ENCODE assay signal across 41 mouse cellular contexts in genomic region chr6:128917322-128917721, GRCm38 (mm10). TPM values are rescaled to one million over a fixed set of nuclear protein-coding genes. Genes with fewer than 3 reads are reported as not detected.
"Had no signal": no experiment of that assay in that cellular context is flagged by ENCODE, and none has a peak within 500 bp of the region (broad histone marks: within the 10 kb centered on the region; RNA-seq: fewer than 3 reads in every experiment).

No protein-coding gene starts in this region.

- ATAC-seq: hindbrain, embryonic 16.5 days; inflammation-experienced regulatory T-cells, adult 6 months; liver, embryonic 12.5 days had no signal

- H3K4me3 ChIP-seq: heart, embryonic 10.5 days; heart, embryonic 12.5 days; hindbrain, embryonic 10.5 days; hindbrain, embryonic 12.5 days; intestine, embryonic 15.5 days; kidney, embryonic 15.5 days; limb, embryonic 13.5 days; limb, embryonic 15.5 days; liver, embryonic 12.5 days had no signal

- H3K36me3 ChIP-seq: heart, embryonic 10.5 days; heart, embryonic 12.5 days; hindbrain, embryonic 10.5 days; hindbrain, embryonic 12.5 days; intestine, embryonic 15.5 days; kidney, embryonic 15.5 days; limb, embryonic 13.5 days; limb, embryonic 15.5 days; liver, embryonic 12.5 days had no signal

- H3K4me1 ChIP-seq: heart, embryonic 10.5 days; heart, embryonic 12.5 days; hindbrain, embryonic 10.5 days; hindbrain, embryonic 12.5 days; intestine, embryonic 15.5 days; kidney, embryonic 15.5 days; limb, embryonic 13.5 days; limb, embryonic 15.5 days; liver, embryonic 12.5 days had no signal

- DNase-seq: gastrocnemius, postnatal 14 days; gastrocnemius, postnatal 36 days; heart, adult 18-20 months; heart, postnatal 10 days; heart, postnatal 4 days; kidney, adult 11 months; kidney, adult 2 months; kidney, adult 9 months; kidney, postnatal 14 days; kidney, postnatal 36 days; layer of hippocampus, adult 9-11 months; layer of hippocampus, postnatal 36 days; left cerebral cortex, postnatal 4 days had no signal

- H3K4me2 ChIP-seq: heart, embryonic 12.5 days; hindbrain, embryonic 12.5 days; hindbrain, embryonic 14.5 days; intestine, embryonic 15.5 days; kidney, embryonic 15.5 days; limb, embryonic 13.5 days; limb, embryonic 15.5 days; liver, embryonic 12.5 days had no signal

- H3K9me3 ChIP-seq: heart, embryonic 10.5 days; hindbrain, embryonic 12.5 days; intestine, embryonic 15.5 days; kidney, embryonic 15.5 days; limb, embryonic 13.5 days; limb, embryonic 15.5 days; liver, embryonic 12.5 days had no signal

- H3K9ac ChIP-seq: heart, embryonic 12.5 days; hindbrain, embryonic 12.5 days; hindbrain, embryonic 14.5 days; intestine, embryonic 15.5 days; kidney, embryonic 15.5 days; limb, embryonic 13.5 days; limb, embryonic 15.5 days; liver, embryonic 12.5 days; liver, embryonic 14.5 days had no signal

- H3K27me3 ChIP-seq: heart, embryonic 12.5 days; hindbrain, embryonic 12.5 days; intestine, embryonic 15.5 days; kidney, embryonic 15.5 days; limb, embryonic 13.5 days; limb, embryonic 15.5 days; liver, embryonic 12.5 days had no signal

- H3K27ac ChIP-seq: heart, embryonic 10.5 days; hindbrain, embryonic 10.5 days; hindbrain, embryonic 12.5 days; hindbrain, embryonic 14.5 days; intestine, embryonic 15.5 days; kidney, embryonic 15.5 days; kidney, postnatal 0 days; limb, embryonic 13.5 days; limb, embryonic 15.5 days; liver, embryonic 12.5 days; liver, embryonic 14.5 days had no signal

RNA-seq across cellular contexts. Expression of gene Clec2g, which starts 16.9 kb away (rescaled TPM):
- total RNA-seq: layer of hippocampus, postnatal 14 days; left cerebral cortex, adult 18-20 months; left cerebral cortex, postnatal 10 days; left cerebral cortex, postnatal 25 days; left cerebral cortex, postnatal 4 days; liver, adult 2 months had no signal
- polyA plus RNA-seq: gonadal fat pad, adult 2 months; heart, embryonic 10.5 days; heart, embryonic 12.5 days; heart, embryonic 14.5 days; heart, embryonic 16.5 days; hindbrain, embryonic 10.5 days; hindbrain, embryonic 12.5 days; hindbrain, embryonic 14.5 days; hindbrain, embryonic 16.5 days; intestine, embryonic 15.5 days; kidney, adult 2 months; kidney, embryonic 15.5 days; kidney, postnatal 0 days; large intestine, adult 2 months; limb, embryonic 11.5 days; limb, embryonic 13.5 days; liver, adult 2 months; liver, embryonic 12.5 days; liver, embryonic 14.5 days had no signal

RNA-seq across cellular contexts. Expression of gene BC035044, which starts 26.4 kb away (rescaled TPM):
- total RNA-seq: gastrocnemius, adult 18-20 months; gastrocnemius, adult 8-10 months; gastrocnemius, postnatal 36 days had no signal

RNA-seq across cellular contexts. Expression of gene Clec2i, which starts 29.9 kb away (rescaled TPM):
- total RNA-seq: gastrocnemius, adult 18-20 months; gastrocnemius, adult 8-10 months; gastrocnemius, postnatal 14 days; heart, postnatal 4 days; layer of hippocampus, adult 18-20 months; layer of hippocampus, adult 8-10 months; layer of hippocampus, postnatal 36 days; left cerebral cortex, adult 18-20 months; left cerebral cortex, postnatal 10 days; left cerebral cortex, postnatal 25 days; left cerebral cortex, postnatal 4 days had no signal
- polyA plus RNA-seq: heart, embryonic 10.5 days; heart, embryonic 12.5 days; hindbrain, embryonic 10.5 days; hindbrain, embryonic 12.5 days; hindbrain, embryonic 14.5 days; hindbrain, embryonic 16.5 days; limb, embryonic 11.5 days; limb, embryonic 15.5 days; liver, embryonic 12.5 days had no signal
